Mouse (Mus musculus) forebrain, embryonic 16.5 days (tissue): ENCODE results near the gene Colgalt2. TPM values are rescaled to one million over a fixed set of nuclear protein-coding genes. Genes with fewer than 3 reads are reported as not detected.

Experiments
- ATAC-seq: fragments of 200-750 bp; cut with Nextera tagmentation; 2 replicates; pipeline ENCODE4 v1.8.0; 2017; ENCODE audit warnings: mild to moderate bottlenecking, moderate library complexity
- H3K27ac ChIP-seq: fragments of 300-500 bp; sonication (generic); 2 replicates; pipeline ENCODE4 v1.5.1; 2014; ENCODE audit warnings: low read length, control low read depth
- H3K27me3 ChIP-seq: fragments of 300-500 bp; sonication (generic); replicated peaks from 2 replicates; pipeline ENCODE4 v1.6.1; 2014; ENCODE audit warnings: low read length; ENCODE audit not compliant: control insufficient read depth, insufficient read depth
- H3K36me3 ChIP-seq: fragments of 300-500 bp; sonication (generic); 2 replicates; pipeline ENCODE4 v1.6.1; 2014; ENCODE audit not compliant: control insufficient read depth, insufficient read depth
- H3K4me1 ChIP-seq: fragments of 300-500 bp; sonication (generic); replicated peaks from 2 replicates; pipeline ENCODE4 v1.6.1; 2014; ENCODE audit warnings: low read length; ENCODE audit not compliant: control insufficient read depth, insufficient read depth
- H3K4me2 ChIP-seq: fragments of 300-500 bp; sonication (generic); 2 replicates; pipeline ENCODE4 v1.6.1; 2014; ENCODE audit warnings: mild to moderate bottlenecking, low read length, control low read depth
- H3K4me3 ChIP-seq: fragments of 300-500 bp; sonication (generic); replicated peaks from 2 replicates; pipeline ENCODE4 v1.5.1; 2014; ENCODE audit warnings: mild to moderate bottlenecking, low read length, control low read depth
- H3K9ac ChIP-seq: fragments of 300-500 bp; sonication (generic); replicated peaks from 2 replicates; pipeline ENCODE4 v1.6.1; 2014; ENCODE audit warnings: low read depth, low read length, control low read depth
- H3K9me3 ChIP-seq: fragments of 300-500 bp; sonication (generic); 2 replicates; pipeline ENCODE4 v1.6.1; 2016; ENCODE audit warnings: low read length; ENCODE audit not compliant: control insufficient read depth
- WGBS: fragments of 180-500 bp; shearing (Covaris S2); extraction: QIAGEN DNeasy Blood & Tissue Kit; methylation state at CpG from one replicate; pipeline ENCODE4 v1.1.7; 2014; 5-methylcytosine and 5-hydroxymethylcytosine counted together
- polyA plus RNA-seq: library from polyadenylated mRNA; unstranded; fragments of >200 nt; fragmentation: Nextera tagmentation; extraction: Ambion mirVana; gene quantifications from 2 replicates; pipeline ENCODE4 v1.2.1, GENCODE M21; 2015

Gene Colgalt2
- polyA plus RNA-seq, 1 experiment from 2014 or later, result 2.4 TPM

DNA sequence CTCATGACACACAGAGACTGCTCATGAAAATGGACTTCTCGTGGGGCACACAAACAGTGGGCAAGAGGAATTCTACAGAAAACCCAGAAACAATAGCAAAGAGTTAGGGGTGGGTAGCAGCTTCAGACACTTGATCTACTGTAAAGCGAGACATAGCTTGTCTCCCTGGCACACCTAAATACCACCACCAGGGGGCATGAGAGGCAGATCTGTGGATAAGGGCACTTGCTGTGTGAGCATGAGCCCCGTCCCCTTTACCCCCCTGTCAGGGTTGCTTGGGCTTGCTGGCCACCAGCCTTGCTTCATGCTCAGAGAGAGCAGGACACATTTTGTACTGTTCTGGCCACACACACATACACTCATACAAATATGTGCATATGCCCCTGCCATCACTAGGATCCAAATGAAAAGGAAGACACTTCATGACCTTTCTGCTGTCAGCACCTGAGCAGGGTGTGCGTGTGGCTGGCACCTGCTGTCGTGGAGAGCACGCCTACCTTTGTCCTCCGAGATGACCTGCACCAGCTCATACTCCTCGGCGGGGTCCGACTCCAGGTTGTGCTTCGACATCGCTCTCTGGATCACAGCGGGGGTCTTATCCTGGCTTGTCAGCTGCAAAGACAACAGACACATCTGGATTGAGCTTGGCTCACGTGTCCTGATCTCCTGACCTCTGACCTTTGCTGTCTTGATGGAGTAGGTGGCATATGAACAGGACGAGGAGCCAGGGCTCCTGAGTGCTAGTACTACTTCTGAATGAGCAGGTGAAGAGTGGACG lies 121.4 kb downstream of the Colgalt2 start:
- Histone ChIP-seq H3K27ac (no peak overlapping the region), H3K4me3 (no peak overlapping the region), H3K9ac (no peak overlapping the region), H3K4me2 (no peak overlapping the region), H3K4me1 (peaks cover 3% of the 10 kb centered on the region; the same call in 1 of the 2 replicates), H3K36me3 (no peaks in the 10 kb centered on the region), H3K9me3 (no peaks in the 10 kb centered on the region), H3K27me3 (no peaks in the 10 kb centered on the region)
- 78% methylated on average over 16 of the region's 16 CpGs for WGBS
- ATAC-seq, result no peak

DNA sequence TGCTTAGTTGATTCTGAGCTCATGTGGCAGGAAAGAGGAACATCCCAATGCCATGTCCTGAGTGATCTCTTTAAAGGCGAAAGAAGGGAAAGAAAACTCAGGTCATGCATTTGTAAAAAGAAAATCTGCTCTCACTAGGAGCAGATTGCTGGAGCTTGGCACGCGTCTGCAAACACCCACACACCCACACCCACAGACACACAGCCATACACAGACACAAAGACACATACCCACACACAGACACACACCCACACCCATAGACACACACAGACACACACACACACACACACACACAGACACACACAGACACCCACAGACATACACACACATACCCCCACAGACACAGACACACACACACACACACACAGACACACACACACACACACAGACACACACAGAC lies 122.6 kb downstream of the Colgalt2 start:
- 77% methylated on average over 3 of the region's 3 CpGs for WGBS
- H3K4me1 ChIP-seq, result peaks cover 3% of the 10 kb centered on the region; the same call in 1 of the 2 replicates
- H3K9me3 ChIP-seq, result no peaks in the 10 kb centered on the region
- no peak overlapping the region for H3K4me3 ChIP-seq
- no peak for ATAC-seq
- no peak overlapping the region for H3K27ac ChIP-seq
- no peak overlapping the region for H3K9ac ChIP-seq
- no peaks in the 10 kb centered on the region for H3K36me3 ChIP-seq
- H3K27me3 ChIP-seq, result no peaks in the 10 kb centered on the region
- H3K4me2 ChIP-seq, result no peak overlapping the region

DNA sequence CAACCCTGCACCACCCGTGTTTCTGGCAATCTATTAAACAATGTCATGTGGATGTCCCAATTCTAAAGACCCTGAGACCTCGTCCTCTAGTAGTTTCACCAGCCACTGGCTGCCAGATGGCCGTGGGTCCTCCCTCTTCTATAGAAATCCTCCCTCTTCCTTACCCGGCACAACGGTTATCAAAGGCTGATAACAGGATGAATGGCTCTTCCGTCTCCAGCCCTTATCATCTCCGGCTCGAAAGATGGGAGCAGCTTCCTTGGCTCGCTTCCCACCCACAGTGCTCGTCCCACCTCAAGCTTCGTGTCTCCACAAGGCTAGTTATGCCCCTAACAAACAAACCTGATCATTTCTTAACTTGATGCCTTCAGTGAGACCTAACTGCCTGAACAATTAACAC lies 123.7 kb downstream of the Colgalt2 start:
- ATAC-seq, result no peak
- no peaks in the 10 kb centered on the region for H3K36me3 ChIP-seq
- H3K9ac ChIP-seq, result no peak overlapping the region
- 89% methylated on average over 11 of the region's 11 CpGs for WGBS
- no peak overlapping the region for H3K27ac ChIP-seq
- H3K27me3 ChIP-seq, result no peaks in the 10 kb centered on the region
- H3K4me1 ChIP-seq, result peaks cover 3% of the 10 kb centered on the region; the same call in 1 of the 2 replicates
- no peak overlapping the region for H3K4me3 ChIP-seq
- H3K9me3 ChIP-seq, result no peaks in the 10 kb centered on the region
- H3K4me2 ChIP-seq, result no peak overlapping the region

DNA sequence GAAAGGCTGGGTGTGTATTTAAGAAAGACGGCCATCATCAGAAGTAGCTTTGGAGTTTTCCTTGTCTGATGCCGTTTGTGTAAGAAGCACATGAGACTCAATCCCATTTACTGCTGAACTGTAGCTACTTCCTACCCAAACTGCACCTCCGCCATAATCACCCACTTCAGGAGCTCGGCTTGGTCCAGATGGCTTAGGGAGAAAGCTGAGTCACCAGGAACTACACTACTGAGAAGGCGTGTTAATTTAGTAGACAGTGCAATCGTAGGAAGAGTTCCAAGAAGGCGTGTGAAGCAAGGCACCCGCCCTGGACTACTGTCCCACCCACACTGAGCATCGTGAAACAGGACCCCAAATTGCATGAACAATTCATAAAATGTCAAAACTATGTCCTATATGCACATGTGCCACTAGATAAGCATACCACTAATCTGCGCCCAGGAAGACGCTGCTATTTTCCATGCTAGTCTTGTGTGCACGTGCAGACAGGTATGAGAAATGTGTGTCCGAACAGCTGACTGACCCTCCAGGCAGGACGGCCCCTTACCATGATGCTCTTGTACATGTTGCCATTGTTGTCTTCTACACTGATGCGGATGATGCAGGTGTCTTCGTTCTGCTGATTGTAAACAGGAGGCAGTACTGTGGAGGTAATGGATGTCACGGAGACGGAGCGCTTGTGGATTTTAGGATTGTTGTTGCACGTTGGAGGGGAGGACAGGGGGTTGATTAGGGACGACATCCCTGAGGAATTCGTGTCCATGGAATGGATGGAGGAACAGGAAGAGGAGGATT lies 124.7 kb downstream of the Colgalt2 start:
- no peak overlapping the region for H3K9ac ChIP-seq
- H3K36me3 ChIP-seq, result no peaks in the 10 kb centered on the region
- 0 out of 2 replicates have a peak, but pooled peaks have one; percentile 13 for ATAC-seq
- peaks cover 3% of the 10 kb centered on the region; the same call in 1 of the 2 replicates for H3K4me1 ChIP-seq
- whole genome bisulfite sequencing, result 86% methylated on average over 22 of the region's 22 CpGs
- no peak overlapping the region for H3K27ac ChIP-seq
- H3K27me3 ChIP-seq, result no peaks in the 10 kb centered on the region
- no peak overlapping the region for H3K4me2 ChIP-seq
- H3K4me3 ChIP-seq, result no peak overlapping the region
- H3K9me3 ChIP-seq, result no peaks in the 10 kb centered on the region

DNA sequence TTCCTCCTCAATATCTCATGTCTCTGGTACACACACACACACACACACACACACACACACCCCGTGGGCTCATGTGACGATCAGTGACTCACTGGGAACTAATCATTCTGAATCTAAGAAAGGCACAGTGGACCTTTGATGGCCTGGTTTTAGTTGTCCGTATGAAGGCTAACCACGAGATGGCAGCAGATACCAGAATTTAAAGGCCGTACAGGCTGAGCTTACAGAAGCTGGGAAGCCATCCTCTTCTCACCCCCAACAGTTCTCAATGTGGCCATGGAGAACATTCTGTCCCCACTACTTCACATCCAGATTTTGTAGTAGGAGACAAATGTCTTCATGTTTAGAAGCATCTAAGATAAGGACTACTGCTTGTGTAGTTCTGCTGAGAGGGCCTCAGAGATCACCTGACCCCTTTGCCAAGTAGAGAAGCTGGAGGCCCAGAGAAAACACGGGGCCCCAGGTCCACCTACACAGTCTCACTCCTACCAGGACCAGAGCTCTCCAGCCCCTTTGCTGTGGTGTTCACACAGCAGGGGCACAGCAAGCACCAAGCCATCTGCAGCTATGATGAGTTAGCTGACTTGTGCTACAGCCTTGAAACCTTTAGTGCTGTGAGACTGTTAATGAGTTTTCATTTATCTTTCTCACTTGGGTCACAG lies 125.5 kb downstream of the Colgalt2 start:
- peaks cover 3% of the 10 kb centered on the region; the same call in 1 of the 2 replicates for H3K4me1 ChIP-seq
- no peaks in the 10 kb centered on the region for H3K36me3 ChIP-seq
- H3K27me3 ChIP-seq, result no peaks in the 10 kb centered on the region
- no peak overlapping the region for H3K4me2 ChIP-seq
- H3K9ac ChIP-seq, result no peak overlapping the region
- 16% methylated on average over 6 of the region's 6 CpGs for WGBS
- peak; percentile 87 for ATAC-seq
- H3K27ac ChIP-seq, result no peak overlapping the region
- H3K4me3 ChIP-seq, result no peak overlapping the region
- H3K9me3 ChIP-seq, result no peaks in the 10 kb centered on the region

DNA sequence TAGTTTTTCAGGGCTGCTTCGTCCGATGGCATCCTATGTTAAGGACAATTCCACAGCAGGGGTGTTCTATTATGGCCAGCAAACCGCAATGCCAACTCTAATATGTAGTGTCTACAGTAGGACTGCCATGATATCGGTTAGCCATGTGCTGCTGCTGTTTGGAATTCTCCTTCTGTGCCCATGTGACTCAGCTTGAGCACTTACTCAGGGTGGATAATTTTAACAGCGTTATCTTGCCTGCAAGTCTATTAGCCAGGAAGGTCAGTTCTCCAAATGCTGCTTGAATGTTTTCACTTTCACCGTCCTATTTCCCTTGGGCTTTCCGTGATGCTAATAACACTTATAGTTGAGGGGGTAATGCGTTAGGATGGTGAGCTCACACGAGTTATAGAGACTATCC lies 126.5 kb downstream of the Colgalt2 start:
- no peak for ATAC-seq
- peaks cover 3% of the 10 kb centered on the region; the same call in 1 of the 2 replicates for H3K4me1 ChIP-seq
- WGBS, result 75% methylated on average over 9 of the region's 9 CpGs

DNA sequence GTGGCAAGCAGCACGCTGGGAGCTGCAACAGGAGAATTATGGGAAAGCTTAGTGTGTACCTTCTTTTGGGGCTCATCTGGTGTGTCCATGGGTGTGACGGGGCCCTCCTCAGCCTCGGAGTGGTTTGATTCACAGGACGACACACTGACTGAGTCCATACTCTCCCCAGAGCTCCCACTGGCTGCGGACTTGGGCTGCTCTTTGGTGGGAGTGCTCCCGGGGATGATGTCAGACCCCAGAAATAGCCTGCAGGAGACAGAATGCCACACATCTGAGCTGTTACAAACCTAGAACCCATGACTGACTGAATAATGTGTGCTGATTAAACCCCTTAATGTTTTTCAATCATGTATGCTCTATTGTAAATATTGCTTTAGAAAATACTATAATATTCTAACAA lies 128.6 kb downstream of the Colgalt2 start:
- no peaks in the 10 kb centered on the region for H3K36me3 ChIP-seq
- WGBS, result 89% methylated on average over 6 of the region's 6 CpGs
- no peaks in the 10 kb centered on the region for H3K9me3 ChIP-seq
- H3K27me3 ChIP-seq, result no peaks in the 10 kb centered on the region
- H3K4me2 ChIP-seq, result no peak overlapping the region
- peaks cover 6% of the 10 kb centered on the region; the same call in 1 of the 2 replicates for H3K4me1 ChIP-seq
- no peak for ATAC-seq
- no peak overlapping the region for H3K27ac ChIP-seq
- H3K4me3 ChIP-seq, result no peak overlapping the region
- no peak overlapping the region for H3K9ac ChIP-seq

More for the DNA sequence above, 126.5 kb downstream of the Colgalt2 start:
- H3K36me3 ChIP-seq, result no peaks in the 10 kb centered on the region
- no peaks in the 10 kb centered on the region for H3K27me3 ChIP-seq
- H3K9me3 ChIP-seq, result no peaks in the 10 kb centered on the region
- H3K4me2 ChIP-seq, result no peak overlapping the region
- H3K9ac ChIP-seq, result no peak overlapping the region
- H3K27ac ChIP-seq, result no peak overlapping the region
- no peak overlapping the region for H3K4me3 ChIP-seq

DNA sequence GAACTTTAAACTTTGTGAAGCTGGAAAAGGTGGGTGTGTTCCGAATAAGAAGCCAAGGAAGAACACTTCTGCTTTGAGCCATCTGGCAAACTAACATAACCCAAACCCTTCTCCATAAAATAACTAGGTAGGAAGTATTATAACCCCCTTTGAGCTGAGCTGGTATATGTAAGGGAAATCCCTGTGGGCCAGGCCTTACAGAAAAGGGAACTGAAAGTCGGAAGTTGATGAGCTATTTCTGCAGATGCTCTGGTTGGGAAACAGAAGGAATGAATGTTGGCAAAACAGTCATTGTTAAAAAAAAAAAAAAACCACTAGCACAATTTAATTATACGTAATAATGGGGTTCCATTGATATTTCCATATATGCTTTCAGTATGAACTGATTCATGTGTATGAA lies 129.1 kb downstream of the Colgalt2 start:
- Histone ChIP-seq H3K27me3 (no peaks in the 10 kb centered on the region), H3K9ac (no peak overlapping the region), H3K4me2 (no peak overlapping the region), H3K9me3 (no peaks in the 10 kb centered on the region), H3K4me1 (peaks cover 6% of the 10 kb centered on the region; the same call in 1 of the 2 replicates), H3K36me3 (no peaks in the 10 kb centered on the region), H3K27ac (no peak overlapping the region), H3K4me3 (no peak overlapping the region)
- 91% methylated on average over 3 of the region's 3 CpGs for WGBS
- ATAC-seq, result no peak

DNA sequence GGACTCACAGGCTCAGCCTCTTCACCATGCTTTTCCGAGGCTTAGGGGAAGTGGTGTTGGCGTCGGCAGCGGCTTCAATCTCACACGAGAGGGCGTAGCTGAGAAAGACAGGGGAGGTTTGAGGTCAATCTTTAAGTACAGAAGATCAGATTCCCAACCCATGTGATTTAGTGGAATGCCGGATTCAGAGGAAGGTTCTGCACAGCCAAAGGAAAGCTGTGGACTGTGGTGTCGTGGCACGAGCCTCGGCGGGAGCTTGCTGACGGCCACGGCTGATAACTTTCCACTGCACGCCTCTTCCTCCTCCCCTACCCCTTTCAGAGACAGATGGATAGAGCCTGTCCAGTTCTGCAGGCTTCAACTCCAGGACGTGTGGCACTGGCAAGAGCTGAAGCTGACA lies 131.9 kb downstream of the Colgalt2 start:
- Histone ChIP-seq H3K9me3 (no peaks in the 10 kb centered on the region), H3K4me3 (no peak overlapping the region), H3K27me3 (no peaks in the 10 kb centered on the region), H3K36me3 (no peaks in the 10 kb centered on the region), H3K4me2 (no peak overlapping the region), H3K4me1 (peaks cover 3% of the 10 kb centered on the region; the same call in 1 of the 2 replicates), H3K27ac (no peak overlapping the region), H3K9ac (no peak overlapping the region)
- 63% methylated on average over 15 of the region's 15 CpGs for WGBS
- ATAC-seq, result no peak
